Mouse (Mus musculus) urinary bladder, postnatal 4 days (tissue): Measurements from ENCODE around the gene Shisa5.

ENCODE experiments used
- DNase-seq, 2 experiments: peaks; one replicate each; pipeline ENCODE4 v3.0.0; 2021 to 2022; ENCODE audit warnings: low spot score in 2 of 2

The Shisa5 gene

GRCm38 (mm10) chr9:109038086-109038895, at the start of gene Shisa5:
TSS of gene Shisa5 (plus strand) at chr9:109038565.
- DNase-seq, result peak; percentile 75 to 85

- no peak for DNase-seq
Observed at GRCm38 (mm10) chr9:108989802-108990461, 48.4 kb upstream of the Shisa5 start.

DNA sequence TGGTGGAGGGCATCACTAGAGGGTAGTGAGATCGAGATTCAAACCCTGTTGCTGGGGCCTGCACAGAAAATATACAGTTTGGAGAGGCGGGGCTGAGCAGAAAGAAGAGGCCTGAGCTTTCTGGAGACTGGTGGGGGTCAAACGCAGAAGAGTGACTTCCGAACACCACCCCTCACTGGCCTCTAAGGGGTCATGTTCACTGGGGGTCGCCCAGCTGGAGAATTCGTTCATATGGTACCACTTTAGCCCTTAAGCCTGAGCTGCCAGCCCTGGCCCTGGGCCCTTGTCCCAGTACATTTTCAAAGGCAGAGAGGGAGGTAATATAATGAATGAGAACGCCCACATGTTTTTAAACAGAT, 47.9 kb upstream of the Shisa5 start:
- DNase-seq, result no peak

DNA sequence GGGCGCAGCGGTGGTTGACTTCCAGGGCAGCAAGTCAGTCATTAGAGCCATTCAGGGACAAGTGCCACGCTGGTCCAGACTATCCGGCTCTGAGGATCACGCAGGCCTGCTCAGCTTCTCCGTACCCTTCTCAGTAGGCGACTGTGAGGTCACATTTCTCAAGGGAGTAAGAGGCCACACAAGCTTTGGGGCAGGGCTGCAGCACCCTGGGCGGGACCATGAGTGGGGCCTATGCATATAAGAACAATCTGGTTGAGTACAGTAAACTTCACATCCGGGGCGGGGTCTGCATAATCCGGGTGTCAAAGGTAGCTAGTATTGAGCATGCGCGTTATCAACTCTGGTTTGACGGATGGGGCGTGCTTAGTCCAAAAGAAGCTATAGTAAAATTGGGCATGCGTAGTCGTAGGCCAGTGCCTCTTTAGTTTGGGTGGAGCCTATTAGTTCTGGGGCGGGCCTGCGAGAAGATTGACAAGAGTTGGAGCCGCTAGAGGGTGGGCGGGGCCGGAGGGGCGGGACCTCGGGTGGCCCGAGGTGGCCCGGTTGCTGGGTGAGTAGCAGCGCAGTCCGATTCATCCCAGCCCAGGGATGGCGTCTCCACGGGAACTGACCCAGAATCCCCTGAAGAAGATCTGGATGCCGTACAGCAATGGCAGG, 46.8 kb upstream of the Shisa5 start, which contains the start of gene Pfkfb4:
Pfkfb4 (plus strand) TSS at position 351 of the 657 bp plus-strand sequence.
- peak; percentile 93 to 94 for DNase-seq

DNA sequence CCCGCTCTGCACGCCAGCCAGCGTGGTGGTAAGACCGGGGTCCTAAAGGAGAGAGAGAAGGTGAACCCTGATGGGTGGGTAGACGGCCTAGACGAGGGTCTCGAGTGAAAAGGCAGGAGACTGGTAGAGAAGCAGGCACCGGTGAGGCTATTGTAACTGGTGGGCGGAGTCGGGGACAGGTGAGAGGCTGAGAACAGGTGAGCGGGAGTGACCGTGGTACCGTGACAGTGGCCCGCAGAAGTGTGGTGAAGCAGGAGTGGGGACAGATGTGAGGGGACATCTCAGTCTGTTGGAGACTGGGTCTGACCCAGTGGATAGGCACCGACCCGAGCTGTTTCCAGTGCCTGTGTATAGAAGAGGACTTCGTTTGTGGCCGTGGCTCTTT, 46.3 kb upstream of the Shisa5 start:
- DNase-seq, result no peak

- DNase-seq, result no peak
Observed at GRCm38 (mm10) chr9:108992620-108993361, 45.6 kb upstream of the Shisa5 start.

GRCm38 (mm10) chr9:108996411-108996810, 42.0 kb upstream of the Shisa5 start:
- DNase-seq, result no peak

DNA sequence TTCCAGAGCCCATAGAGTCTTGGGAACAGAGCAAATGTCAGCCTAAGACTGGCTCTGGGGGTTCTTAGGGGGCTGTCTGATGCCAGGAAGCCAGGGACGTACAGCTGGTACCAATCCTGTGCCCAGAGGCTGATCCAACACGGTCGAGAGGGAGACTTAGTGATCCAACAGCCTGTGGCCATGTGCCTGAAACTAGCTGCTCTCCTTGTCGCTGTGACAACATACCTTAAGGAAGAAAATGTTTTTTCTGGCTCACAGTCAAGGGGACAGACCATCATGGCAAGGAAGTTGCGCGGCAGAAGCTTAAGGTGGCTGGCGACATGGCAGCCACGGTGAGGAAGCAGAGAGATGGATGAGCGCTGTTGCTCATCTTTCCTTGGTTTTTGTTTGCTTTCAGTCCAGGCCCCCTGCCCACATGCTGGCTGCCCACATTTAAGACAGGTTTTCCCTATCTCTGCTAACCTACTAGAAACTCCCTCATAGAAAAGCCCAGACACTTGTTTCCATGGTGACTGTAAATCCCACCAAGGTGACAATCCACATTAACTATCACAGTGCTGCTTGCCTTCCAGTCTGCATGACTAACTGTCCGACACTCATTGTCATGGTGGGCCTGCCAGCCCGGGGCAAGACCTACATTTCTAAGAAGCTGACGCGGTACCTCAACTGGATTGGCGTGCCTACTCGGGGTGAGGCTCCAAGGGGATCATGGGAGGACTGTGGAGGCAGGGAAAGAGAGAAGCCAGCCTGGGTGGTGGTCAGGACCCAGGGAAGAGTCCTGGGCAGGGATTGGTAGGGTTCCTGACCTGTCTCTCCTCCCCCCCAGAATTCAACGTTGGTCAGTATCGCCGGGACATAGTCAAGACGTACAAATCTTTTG, 39.8 kb upstream of the Shisa5 start:
- no peak for DNase-seq

GRCm38 (mm10) chr9:108999167-108999526, 39.2 kb upstream of the Shisa5 start:
- no peak for DNase-seq

DNA sequence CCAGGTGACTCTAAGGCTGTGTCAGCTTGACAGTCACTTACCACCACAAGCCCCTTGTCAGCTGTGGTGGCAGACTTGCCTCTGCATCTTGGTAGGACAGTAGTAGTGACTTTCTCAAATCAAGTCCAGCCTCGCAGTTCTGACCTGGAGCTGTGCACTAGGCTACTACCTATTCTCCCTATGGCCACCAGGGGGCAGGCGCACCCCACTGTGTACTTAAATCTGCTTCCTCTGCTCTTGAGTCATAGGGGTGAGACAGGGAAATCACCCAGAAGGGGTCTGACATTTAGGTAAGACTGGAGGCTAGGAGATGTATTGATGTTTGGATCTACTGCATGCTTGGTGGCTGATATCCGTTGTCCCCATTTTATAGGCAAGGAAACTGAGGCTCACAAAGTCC, 37.6 kb upstream of the Shisa5 start:
- peak in 1 of 2 experiments; percentile 50 for DNase-seq

DNA sequence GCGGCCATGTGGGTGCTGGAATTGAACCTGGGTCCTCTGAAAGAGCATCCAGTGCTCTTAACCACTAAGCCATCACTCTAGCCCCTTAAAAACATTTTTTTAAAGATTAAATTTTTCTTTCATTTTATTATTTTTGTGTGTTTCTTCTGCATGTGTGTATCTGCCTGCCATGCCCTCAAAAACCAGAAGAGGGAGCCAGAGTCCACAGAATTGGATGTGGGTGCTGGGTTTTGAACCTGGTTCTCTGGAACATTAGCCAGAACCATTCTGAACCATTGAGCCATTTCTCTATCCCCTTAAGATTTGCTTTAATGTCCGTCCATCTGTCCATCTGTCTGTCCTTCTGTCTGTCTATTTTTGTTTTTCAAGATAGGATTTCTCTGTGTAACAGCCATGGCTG, 35.2 kb upstream of the Shisa5 start:
- no peak for DNase-seq

DNA sequence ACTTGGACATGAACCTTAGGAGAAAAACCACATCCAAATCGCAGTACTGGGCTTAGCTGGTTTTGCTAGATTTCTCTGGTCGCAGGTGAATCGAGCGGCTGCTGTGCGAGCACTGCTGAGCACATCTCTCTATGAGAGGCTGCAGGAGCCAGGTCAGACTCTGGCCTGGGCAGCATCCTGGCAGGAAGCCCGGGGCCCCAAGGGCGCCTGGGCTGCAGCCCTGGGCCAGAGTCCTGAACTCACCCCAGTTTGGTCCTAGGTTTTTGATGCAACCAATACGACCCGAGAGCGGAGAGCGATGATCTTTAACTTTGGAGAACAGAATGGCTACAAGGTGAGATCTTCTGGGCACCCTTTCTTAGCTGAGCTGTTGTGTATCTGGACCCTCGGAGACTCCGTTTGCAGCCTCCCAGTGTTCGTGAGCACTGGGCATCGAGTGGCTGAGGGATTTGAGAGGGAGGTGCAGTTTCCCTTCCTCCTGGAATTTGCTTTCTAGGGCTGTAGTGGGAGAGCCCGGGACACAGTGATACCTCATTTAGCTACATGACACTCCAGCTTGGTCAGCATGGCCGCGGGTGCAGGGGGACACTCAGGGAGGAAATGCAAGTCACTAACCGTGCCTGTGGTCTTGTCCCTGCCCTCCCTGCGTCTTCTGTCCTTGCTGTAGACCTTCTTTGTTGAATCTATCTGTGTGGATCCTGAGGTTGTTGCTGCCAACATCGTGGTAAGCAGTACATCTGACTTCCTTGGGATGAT, 31.2 kb upstream of the Shisa5 start:
- DNase-seq, result no peak

DNA sequence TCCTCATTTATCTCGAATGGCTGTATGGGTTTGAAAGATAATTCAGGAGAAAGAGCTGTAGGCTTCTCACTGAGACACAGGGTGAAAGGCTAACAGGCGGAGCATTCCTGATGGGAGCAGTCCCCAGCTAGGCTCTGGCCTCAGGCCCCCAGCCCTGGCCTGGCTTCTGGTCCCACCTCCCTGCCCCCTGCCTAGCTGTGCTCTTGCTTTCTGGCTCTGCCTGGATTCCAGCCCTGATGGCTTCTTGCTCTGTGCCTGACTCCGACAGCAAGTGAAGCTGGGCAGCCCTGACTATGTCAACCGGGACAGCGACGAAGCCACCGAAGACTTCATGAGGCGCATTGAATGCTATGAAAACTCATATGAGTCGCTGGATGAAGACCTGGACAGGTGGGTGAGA, 30.3 kb upstream of the Shisa5 start:
- DNase-seq, result no peak

GRCm38 (mm10) chr9:109008994-109009635, 29.2 kb upstream of the Shisa5 start:
- no peak for DNase-seq

DNA sequence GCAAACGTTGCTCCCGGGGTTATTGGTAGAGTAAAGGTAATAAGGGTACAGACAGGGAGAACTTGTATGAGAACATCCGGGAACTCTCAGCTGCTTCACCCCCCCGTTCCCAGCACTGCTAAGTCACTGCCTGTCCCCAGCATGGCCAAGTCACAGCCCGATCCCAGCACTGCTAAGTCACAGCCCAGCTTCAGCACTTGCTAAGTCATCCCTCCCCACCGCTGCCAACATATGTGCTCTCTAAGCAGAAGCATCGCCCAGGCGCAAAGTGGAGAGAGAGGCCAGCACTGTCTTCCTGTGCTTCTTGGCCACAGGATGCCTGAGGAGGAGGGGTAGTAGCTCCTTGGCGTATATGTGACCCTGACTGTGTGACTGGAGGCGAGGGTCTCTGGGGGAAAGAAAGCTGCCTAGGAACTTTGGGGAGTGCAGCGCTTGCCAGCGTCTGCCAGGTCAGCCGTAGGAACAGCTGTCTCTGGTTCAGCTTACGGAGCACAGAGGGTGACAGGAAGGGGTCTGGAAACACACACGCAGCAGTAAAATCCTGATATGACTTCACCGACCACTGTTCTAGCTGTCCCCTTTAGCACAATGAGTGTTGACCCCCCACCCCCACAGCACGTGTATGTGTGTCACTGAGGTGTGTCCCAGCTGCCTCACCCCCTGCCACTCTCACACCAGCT, 28.6 kb upstream of the Shisa5 start:
- peak in 1 of 2 experiments; percentile 41 for DNase-seq

- no peak for DNase-seq
Observed at GRCm38 (mm10) chr9:109010316-109010690, 28.1 kb upstream of the Shisa5 start.

GRCm38 (mm10) chr9:109015397-109015796, 23.0 kb upstream of the Shisa5 start:
- DNase-seq, result no peak

DNA sequence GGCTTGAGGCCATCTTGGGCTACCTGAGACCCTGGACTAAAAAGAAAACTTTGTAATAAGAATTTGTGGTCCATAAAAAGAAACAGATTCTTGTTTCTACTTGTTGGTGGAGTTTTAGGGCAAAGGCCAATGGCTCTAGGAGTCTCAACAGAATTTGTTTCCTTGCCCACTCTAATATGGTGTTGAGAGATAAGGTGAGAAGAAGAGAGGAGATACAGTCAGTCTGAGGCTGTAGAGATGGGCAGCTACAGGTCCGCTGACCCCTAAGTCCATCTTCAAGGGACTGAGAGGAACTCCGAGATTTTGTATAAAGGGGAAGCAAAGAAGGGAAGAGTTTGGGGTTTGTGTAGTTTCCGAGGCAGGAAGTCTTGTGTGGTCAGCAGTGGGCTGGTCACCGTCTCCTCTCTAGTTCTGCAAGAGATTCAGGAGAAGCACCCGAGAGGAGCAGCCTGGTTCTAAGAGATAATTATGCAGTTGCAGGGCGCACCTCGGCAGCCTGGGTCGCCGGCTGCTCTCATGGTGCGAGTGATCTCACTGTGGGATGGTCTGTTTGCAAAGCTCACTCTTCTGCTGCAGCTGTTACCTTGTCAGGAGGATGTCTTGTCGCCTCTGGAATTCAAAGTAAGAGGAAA, 21.3 kb upstream of the Shisa5 start:
- no peak for DNase-seq

- DNase-seq, result peak; percentile 14 to 26
Observed at GRCm38 (mm10) chr9:109021428-109021827, 16.9 kb upstream of the Shisa5 start.
